Mouse (Mus musculus): ENCODE measurements around the gene Tra2a.

DNA sequence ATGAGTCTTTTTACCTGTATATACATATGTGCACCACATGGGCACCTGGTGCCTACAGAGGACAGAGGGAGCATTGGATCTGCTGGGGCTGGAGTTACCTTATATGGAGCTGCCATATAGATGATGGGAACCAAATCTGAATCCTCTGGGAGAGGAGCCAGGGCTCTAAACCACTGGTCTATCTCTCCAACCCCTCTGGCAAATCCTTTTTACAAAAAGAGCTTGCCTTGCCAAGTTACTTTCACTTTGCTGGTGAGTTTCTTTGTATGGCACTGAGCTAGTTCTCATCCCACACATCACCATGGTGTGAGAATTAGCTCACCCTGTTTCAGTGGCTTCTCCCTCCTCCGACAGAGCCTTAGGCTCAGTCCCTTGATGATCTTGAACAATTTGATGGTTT lies 57.4 kb downstream of the Tra2a start:
- TF ChIP-seq CTCF (conservative IDR thresholded peaks at IDR 0.05 in 1 of 2, IDR thresholded peaks at IDR 0.05 in 1 of 2; ENCODE audit: low read depth in 2 of 2, low read length in 2 of 2): no peak
- TF ChIP-seq POLR2A (IDR thresholded peaks at IDR 0.05; ENCODE audit: low read depth, low read length): no peak
- no peak for TF ChIP-seq TBP (conservative IDR thresholded peaks at IDR 0.05; ENCODE audit: low read depth, low read length)
- no peak for TF ChIP-seq UBTF (IDR thresholded peaks at IDR 0.05; ENCODE audit: low read depth, low read length)
- no peak for TF ChIP-seq SMC3 (IDR thresholded peaks at IDR 0.05; ENCODE audit: low read depth, low read length)
- TF ChIP-seq ZNF384 (IDR thresholded peaks at IDR 0.05; ENCODE audit: low read depth, low read length): no peak
- TF ChIP-seq RAD21 (IDR thresholded peaks at IDR 0.05; ENCODE audit: low read depth, low read length): no peak
